Mouse (Mus musculus) brain, embryonic 14.5 days (tissue): ENCODE data around the gene Stard5. TPM values are rescaled to one million over a fixed set of nuclear protein-coding genes. Genes with fewer than 3 reads are reported as not detected.
A peak's percentile ranks its signal among the peaks of the same experiment; 100 is the strongest.

Source experiments
- DNase-seq: peaks from one replicate; pipeline ENCODE4 v3.0.0-alpha.2; 2011; ENCODE audit warnings: low read depth
- CTCF ChIP-seq: fragments of 200-500 bp; IDR thresholded peaks from 2 replicates; pipeline ENCODE4 v1.5.1; 2012; ENCODE audit warnings: inconsistent platforms, mild to moderate bottlenecking, moderate library complexity, borderline replicate concordance; ENCODE audit not compliant: insufficient read depth, insufficient read length; ENCODE audit errors: extremely low read depth
- POLR2A ChIP-seq: fragments of 200-500 bp; IDR thresholded peaks from 2 replicates; pipeline ENCODE4 v1.6.1; 2012; ENCODE audit warnings: mild to moderate bottlenecking, inconsistent platforms, borderline replicate concordance; ENCODE audit not compliant: poor library complexity, insufficient read depth, insufficient read length, severe bottlenecking; ENCODE audit errors: extremely low read depth
- polyA plus RNA-seq: library from polyadenylated mRNA; depleted of rRNA; stranded (reverse); fragments of >200 nt; gene quantifications from 2 replicates; pipeline ENCODE4 v1.2.3, GENCODE M21; 2012; rRNA removed

Stard5 gene
- polyA plus RNA-seq, 1 experiment = 6.2 TPM

GRCm38 (mm10) chr7:83675545-83676254 is 43.9 kb downstream of the Stard5 start:
- TF ChIP-seq POLR2A = no peak
- peak; percentile 80 for TF ChIP-seq CTCF
- DNase-seq = peak; percentile 71

- DNase-seq = no peak
- TF ChIP-seq POLR2A (no peak), CTCF (no peak)
Observed at GRCm38 (mm10) chr7:83677296-83677695, 45.5 kb downstream of the Stard5 start.

GRCm38 (mm10) chr7:83678506-83678905 is 46.7 kb downstream of the Stard5 start:
- DNase-seq = no peak
- TF ChIP-seq POLR2A (no peak), CTCF (no peak)

GRCm38 (mm10) chr7:83682640-83683274 is 51.0 kb downstream of the Stard5 start:
- no peak for DNase-seq
- TF ChIP-seq POLR2A = no peak
- TF ChIP-seq CTCF = no peak

- TF ChIP-seq CTCF (peak; percentile 71; the same call in 1 of the 2 replicates), POLR2A (no peak)
- DNase-seq = peak; percentile 65
Observed at GRCm38 (mm10) chr7:83695449-83696212, 63.9 kb downstream of the Stard5 start.

- TF ChIP-seq CTCF = no peak
- no peak for TF ChIP-seq POLR2A
- no peak for DNase-seq
Observed at GRCm38 (mm10) chr7:83699066-83699745, 67.4 kb downstream of the Stard5 start.

Other genes starting within 250 kb of the Stard5 start
- gene Tmc3, start 47.0 kb upstream of the Stard5 start, polyA plus RNA-seq = 0.23 and 0.31 TPM in 2 replicates
- 0.82 and 1.2 TPM in 2 replicates for gene Il16, start 113.8 kb downstream of the Stard5 start, polyA plus RNA-seq
- 0.45 and 0.52 TPM in 2 replicates for gene Cfap161, start 162.9 kb downstream of the Stard5 start, polyA plus RNA-seq